Mouse (Mus musculus): ENCODE results near the gene Sbk1.

Sbk1 gene

DNA sequence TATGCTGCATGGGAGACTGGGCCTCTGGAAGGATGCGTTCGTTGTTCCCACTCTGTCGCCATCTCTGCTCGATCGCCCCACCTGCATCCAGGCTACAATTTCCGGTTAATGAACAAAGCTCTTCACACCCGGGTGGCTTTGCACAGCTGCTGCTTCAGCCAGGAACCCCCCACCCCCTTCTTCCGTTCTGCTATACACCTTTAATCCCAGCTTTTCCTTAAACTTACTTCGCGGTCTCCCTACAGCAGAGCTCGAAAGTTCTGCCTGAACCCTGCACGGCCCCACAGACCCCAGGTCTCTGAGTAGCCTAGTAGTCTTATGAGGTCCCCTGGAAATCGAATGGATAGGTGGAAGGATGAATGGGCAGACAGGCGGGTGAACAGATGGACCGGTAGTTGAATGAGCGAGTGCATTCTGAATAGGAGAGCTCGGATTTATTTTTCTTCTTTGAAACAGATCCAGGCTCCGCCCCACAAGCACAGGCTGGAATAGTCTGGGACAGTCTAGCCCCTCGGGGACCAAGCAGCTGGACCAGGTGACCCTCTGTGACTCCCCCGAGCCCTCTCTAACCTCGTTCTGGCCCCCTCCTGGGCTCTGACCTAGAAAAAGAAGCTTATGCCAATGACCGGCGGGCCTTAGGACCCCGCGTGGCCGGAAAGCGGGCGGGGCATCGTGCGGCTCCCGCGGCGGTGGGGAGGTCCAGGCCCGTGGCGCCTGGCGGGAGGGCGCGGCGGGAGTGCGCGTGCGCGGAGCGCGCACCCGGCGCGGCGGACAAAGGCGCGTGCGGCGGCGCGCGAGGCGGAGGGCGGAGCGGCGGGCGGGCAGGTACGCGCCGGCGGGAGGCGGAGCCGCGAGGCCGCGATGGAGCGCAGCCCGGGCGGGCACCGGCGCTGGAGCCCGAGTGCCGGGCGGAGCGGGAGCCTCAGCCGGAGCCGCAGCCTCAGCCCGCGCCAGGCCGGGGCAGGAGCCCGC lies at the start of gene Sbk1:
TSS of gene Sbk1 (plus strand) at position 908 of the 972 bp plus-strand sequence.
- Histone ChIP-seq H3K36me3 (ENCODE audit: control insufficient read depth, insufficient read depth, low read length, poor library complexity, severe bottlenecking) (peaks cover 4% of the 10 kb centered on the region), H3K27me3 (ENCODE audit: control insufficient read depth, insufficient read depth, low read length, poor library complexity, severe bottlenecking) (no peaks in the 10 kb centered on the region)
- peak; percentile 92 for DNase-seq (ENCODE audit: low read depth, low spot score)

DNA sequence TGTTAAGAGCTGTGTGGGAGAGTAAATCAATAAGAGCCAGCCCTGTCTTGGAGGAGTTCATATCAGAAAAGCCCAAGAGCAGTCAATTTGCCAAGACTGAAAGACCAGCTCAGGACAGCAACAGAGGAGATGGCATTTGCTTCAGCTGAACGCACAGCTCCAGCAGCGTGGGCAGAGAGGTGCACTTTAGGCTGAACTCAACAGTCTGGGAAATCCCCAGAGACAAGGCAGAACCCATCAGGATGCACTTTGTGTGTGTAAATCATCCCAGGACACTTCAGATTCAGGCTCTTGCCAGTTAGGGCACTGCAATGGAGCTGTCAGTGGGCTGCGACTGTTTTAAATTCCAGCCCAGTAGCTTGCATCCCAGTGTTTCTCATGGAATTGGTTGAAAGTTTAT lies 49.7 kb upstream of the Sbk1 start:
- no peaks in the 10 kb centered on the region for H3K36me3 ChIP-seq (ENCODE audit: control insufficient read depth, insufficient read depth, low read length, poor library complexity, severe bottlenecking)
- no peaks in the 10 kb centered on the region for H3K27me3 ChIP-seq (ENCODE audit: control insufficient read depth, insufficient read depth, low read length, poor library complexity, severe bottlenecking)
- DNase-seq (ENCODE audit: low read depth, low spot score), result no peak

DNA sequence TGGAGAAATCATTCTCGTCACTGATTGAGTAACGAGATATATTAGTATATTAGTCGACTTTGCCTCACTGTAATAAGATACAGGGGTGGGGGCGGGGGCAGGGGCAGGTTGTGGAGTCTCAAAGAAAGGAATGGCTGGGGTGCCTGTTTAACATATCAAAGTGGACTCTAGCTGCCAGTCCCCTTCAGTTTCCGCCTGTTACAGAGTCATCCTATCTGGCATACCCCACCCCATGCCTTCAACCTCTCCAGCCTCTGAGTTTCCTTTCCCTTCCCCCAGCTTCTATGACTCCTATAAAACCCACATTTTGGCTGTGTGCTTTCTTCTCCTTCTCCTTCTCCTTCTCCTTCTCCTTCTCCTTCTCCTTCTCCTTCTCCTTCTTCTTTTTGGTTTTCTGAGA lies 46.3 kb upstream of the Sbk1 start:
- Histone ChIP-seq H3K36me3 (ENCODE audit: control insufficient read depth, insufficient read depth, low read length, poor library complexity, severe bottlenecking) (no peaks in the 10 kb centered on the region), H3K27me3 (ENCODE audit: control insufficient read depth, insufficient read depth, low read length, poor library complexity, severe bottlenecking) (no peaks in the 10 kb centered on the region)
- DNase-seq (ENCODE audit: low read depth, low spot score), result no peak

DNA sequence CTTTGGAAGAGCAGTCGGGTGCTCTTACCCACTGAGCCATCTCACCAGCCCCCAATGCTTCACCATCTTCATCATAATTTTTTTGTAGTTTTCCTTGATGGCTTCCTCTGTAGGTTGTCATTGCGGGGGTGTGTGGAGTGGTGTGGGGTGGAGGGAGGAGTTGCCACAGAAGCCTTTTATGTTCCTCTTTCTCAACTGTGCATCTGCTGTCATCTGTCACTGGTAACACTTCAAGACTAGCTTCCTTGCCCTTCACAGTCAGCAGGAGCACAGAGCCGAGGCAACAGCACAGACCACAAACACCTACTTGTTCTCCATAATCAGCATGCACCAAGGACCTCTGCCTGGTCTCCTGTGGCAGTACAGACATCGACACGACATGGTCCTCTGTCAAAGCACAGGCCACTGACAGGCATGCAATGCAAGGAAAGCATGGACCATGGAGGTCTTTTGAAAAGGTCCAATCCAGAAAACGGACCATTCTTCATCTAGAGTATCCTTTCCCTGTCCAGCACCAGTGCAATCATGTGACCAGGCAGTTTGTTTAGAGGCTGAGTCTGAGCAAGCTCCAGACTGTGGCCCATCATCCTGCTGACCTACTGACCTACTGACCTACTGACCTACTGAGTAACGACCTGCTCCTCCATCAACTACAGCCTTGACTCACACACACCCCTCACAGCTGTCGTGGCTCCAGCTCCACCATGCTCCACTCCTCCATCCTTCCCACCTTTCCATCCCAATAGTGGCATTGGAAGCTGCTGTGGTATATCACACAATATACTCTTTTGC lies 41.9 kb upstream of the Sbk1 start:
- Histone ChIP-seq H3K36me3 (ENCODE audit: control insufficient read depth, insufficient read depth, low read length, poor library complexity, severe bottlenecking) (no peaks in the 10 kb centered on the region), H3K27me3 (ENCODE audit: control insufficient read depth, insufficient read depth, low read length, poor library complexity, severe bottlenecking) (no peaks in the 10 kb centered on the region)
- DNase-seq (ENCODE audit: low read depth, low spot score), result peak; percentile 77

DNA sequence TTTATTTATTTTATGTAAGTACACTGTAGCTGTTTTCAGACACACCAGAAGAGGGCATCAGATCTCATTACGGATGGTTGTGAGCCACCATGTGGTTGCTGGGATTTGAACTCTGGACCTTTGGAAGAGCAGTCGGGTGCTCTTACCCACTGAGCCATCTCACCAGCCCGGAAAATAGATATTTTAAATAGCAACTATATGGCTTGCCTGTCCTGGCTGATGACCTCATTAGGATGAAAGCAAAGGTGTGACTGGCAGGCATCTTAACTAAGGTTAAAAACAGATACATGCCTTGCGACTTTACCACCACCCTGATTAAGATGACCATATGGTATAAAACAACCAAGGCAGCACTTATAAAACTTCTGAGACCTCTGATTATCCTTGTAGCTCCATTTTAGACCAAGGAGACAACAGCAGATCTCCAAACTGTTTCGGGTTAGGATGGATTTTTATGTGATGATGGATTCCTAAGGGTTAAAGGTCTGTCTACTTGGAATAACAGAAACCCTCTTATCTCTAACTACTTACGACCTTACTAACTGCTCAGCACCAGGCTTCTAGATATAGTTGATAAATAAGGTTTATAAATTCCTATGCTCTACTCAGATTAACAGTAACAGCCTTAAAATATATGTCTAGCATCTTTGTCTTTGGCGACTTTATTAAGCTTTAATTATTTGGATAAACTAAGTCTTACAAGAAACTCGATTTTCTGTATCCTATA lies 39.9 kb upstream of the Sbk1 start:
- H3K27me3 ChIP-seq (ENCODE audit: control insufficient read depth, insufficient read depth, low read length, poor library complexity, severe bottlenecking), result no peaks in the 10 kb centered on the region
- H3K36me3 ChIP-seq (ENCODE audit: control insufficient read depth, insufficient read depth, low read length, poor library complexity, severe bottlenecking), result no peaks in the 10 kb centered on the region
- DNase-seq (ENCODE audit: low read depth, low spot score), result no peak

DNA sequence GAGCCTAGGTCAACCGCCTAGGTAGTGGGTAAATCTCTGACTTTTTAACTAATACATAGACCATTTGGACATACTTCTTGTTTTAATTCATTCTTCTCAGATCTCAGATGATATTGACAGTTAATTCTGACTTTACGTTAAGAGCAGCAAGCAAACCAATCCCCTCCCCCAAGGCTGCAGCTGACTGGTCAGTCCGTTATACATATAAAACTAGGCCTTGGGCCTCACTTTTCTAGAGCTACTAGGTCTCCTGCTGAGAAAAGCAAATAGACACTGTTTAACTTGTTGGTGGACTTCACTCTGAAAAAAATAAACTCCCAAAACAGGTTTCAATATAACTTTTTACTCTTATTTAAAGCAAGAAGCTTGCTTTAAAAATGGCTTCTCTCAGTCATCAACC lies 37.8 kb upstream of the Sbk1 start:
- DNase-seq (ENCODE audit: low read depth, low spot score), result no peak
- Histone ChIP-seq H3K36me3 (ENCODE audit: control insufficient read depth, insufficient read depth, low read length, poor library complexity, severe bottlenecking) (no peaks in the 10 kb centered on the region), H3K27me3 (ENCODE audit: control insufficient read depth, insufficient read depth, low read length, poor library complexity, severe bottlenecking) (no peaks in the 10 kb centered on the region)

DNA sequence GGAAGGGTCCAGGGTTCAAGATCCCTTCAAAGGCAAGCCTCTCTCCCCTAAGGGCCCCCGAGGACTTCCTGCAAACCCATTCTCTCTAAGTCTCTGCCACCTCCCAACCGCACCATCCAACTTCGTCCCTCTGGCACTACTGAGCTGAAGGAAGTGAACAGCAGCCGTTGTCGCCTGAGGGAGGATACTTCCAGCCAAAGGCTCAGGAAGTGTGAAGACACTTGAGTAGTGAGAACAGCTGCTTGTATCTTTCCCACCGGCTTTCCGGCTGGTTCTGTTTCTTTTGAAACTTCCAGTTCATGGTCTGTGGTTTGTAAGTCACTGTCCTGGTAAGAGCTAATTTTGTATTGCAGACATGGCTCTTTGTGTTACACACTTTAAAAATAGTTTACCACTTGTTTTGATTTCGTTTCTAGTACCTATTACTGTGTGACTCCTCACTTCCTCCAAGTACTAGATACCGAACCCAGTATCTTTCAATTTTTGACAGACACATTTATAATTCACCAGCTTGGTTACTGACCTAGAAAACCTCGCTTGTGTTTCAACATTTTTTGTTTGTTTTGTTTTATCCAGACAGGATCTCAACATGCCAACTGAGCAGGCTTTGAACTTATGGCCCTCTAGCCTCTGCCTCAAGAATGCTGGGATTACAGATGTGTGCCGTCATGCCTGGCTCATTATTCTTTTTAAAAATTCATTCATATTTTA lies 36.2 kb upstream of the Sbk1 start:
- peak; percentile 36 for DNase-seq (ENCODE audit: low read depth, low spot score)
- no peaks in the 10 kb centered on the region for H3K36me3 ChIP-seq (ENCODE audit: control insufficient read depth, insufficient read depth, low read length, poor library complexity, severe bottlenecking)
- H3K27me3 ChIP-seq (ENCODE audit: control insufficient read depth, insufficient read depth, low read length, poor library complexity, severe bottlenecking), result no peaks in the 10 kb centered on the region

DNA sequence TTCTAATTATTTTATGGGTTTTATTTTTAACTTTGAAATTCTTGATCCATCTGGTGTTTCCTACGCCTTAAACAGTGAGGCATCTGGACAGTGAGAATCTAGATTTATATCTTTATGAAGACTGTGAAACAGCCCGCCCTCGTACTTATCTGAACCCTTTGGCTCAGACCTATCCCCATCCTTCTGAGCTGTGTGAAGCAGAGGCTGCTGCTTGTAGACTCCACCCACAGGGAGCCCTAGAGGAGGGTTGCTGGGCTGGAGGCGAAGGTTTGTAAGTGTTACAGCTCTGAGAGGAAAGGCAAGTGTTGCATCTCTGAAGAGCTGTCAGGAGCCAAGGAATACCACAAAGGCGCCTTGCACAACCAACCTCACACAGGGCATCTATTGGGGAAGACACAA lies 35.6 kb upstream of the Sbk1 start:
- Histone ChIP-seq H3K27me3 (ENCODE audit: control insufficient read depth, insufficient read depth, low read length, poor library complexity, severe bottlenecking) (no peaks in the 10 kb centered on the region), H3K36me3 (ENCODE audit: control insufficient read depth, insufficient read depth, low read length, poor library complexity, severe bottlenecking) (no peaks in the 10 kb centered on the region)
- DNase-seq (ENCODE audit: low read depth, low spot score), result no peak

DNA sequence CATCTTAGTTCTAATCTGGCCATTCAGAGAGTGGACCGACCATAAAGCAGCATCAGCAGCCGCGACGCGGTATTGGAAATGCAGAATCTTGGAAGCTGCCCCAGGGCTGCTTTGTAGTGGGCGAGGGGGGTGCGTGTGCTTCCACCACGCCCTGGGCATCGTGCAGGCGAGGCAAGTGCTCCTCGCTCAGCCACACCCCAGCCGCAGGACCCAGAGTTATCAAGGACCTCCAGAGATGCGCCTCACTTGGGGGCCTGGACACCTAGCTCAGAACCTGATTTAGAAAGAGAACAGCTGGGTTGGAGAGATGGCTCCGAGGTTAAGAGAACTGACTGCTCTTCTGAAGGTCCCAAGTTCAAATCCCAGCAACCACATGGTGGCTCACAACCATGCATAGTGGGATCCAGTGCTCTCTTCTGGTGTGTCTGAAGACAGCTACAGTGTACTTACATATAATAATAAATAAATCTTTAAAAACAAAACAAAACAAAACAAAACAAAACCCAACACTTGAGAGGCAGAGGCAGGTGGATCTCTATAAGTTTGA lies 31.5 kb upstream of the Sbk1 start:
- H3K27me3 ChIP-seq (ENCODE audit: control insufficient read depth, insufficient read depth, low read length, poor library complexity, severe bottlenecking), result no peaks in the 10 kb centered on the region
- H3K36me3 ChIP-seq (ENCODE audit: control insufficient read depth, insufficient read depth, low read length, poor library complexity, severe bottlenecking), result no peaks in the 10 kb centered on the region
- no peak for DNase-seq (ENCODE audit: low read depth, low spot score)

DNA sequence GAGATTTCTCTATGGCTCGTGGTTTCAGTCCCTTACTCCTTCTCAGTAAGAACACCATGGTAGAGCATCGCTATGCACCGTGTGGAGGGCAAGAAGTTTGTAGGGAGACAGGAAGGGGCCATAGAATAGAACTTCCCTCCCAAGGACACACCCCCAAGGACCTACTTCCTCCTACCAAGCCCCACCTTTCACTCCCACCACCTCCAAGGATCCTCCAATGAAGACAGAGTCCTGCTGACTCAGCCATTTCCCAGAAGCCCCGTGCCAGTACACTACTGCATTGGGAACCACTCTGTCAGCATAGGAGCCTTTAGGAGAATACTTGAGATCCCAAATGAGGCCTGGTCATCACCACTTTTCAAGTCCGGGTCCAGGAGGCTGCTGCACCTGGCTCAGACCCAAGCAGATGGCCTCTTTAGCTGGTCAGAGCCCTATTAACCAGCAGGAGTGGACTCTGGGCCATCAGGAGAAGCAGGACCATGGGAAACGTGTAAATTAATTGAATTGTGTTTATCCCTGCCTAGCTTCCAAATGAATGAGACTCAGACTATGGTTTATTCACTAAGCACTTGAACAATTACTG lies 28.2 kb upstream of the Sbk1 start:
- no peak for DNase-seq (ENCODE audit: low read depth, low spot score)
- Histone ChIP-seq H3K27me3 (ENCODE audit: control insufficient read depth, insufficient read depth, low read length, poor library complexity, severe bottlenecking) (no peaks in the 10 kb centered on the region), H3K36me3 (ENCODE audit: control insufficient read depth, insufficient read depth, low read length, poor library complexity, severe bottlenecking) (no peaks in the 10 kb centered on the region)

DNA sequence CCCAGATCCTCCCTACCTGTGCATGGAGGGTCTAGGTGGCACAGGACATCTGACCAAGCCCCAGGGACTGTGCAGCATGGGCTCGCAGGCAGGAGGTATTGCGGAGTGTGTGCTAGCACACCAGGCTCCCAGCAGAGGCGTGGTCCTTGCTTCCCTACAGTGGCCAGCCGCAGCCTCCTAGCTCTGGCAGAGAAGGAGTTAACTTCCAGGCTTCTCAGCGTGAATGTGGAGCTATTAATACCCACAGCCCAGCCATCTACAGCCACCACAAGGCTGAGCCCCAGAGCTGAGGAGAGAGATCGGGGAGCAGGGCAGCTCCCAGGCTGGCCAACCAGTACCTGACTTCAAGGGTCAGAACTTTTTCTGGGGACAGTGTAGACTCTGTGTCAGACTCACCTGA lies 24.3 kb upstream of the Sbk1 start:
- H3K27me3 ChIP-seq (ENCODE audit: control insufficient read depth, insufficient read depth, low read length, poor library complexity, severe bottlenecking), result no peaks in the 10 kb centered on the region
- no peaks in the 10 kb centered on the region for H3K36me3 ChIP-seq (ENCODE audit: control insufficient read depth, insufficient read depth, low read length, poor library complexity, severe bottlenecking)
- no peak for DNase-seq (ENCODE audit: low read depth, low spot score)

DNA sequence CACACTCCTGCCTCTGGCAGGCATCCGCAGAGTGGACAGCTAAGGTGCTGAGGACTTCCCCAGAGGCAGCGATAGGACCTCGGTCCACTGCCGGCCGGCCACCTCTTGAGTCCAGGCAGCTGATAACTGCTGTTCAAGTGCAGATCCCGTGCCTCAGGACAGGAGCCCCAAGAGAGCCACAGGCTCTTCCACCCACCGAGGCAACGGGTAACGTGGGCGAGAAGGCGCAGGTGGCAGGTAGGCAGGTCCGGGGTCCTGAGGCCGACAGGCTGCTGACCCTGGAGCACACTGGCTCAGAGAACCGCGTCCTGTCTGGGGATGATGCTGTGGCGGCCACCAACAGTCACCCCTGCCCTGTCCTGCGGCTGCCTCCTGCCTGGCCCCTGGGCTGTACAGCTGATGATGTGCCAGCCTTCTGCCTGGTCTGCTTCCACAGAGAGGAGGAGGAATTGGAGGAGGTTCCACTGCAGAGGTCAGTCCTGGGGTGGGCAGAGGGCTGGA lies 23.7 kb upstream of the Sbk1 start:
- no peak for DNase-seq (ENCODE audit: low read depth, low spot score)
- Histone ChIP-seq H3K27me3 (ENCODE audit: control insufficient read depth, insufficient read depth, low read length, poor library complexity, severe bottlenecking) (no peaks in the 10 kb centered on the region), H3K36me3 (ENCODE audit: control insufficient read depth, insufficient read depth, low read length, poor library complexity, severe bottlenecking) (no peaks in the 10 kb centered on the region)

DNA sequence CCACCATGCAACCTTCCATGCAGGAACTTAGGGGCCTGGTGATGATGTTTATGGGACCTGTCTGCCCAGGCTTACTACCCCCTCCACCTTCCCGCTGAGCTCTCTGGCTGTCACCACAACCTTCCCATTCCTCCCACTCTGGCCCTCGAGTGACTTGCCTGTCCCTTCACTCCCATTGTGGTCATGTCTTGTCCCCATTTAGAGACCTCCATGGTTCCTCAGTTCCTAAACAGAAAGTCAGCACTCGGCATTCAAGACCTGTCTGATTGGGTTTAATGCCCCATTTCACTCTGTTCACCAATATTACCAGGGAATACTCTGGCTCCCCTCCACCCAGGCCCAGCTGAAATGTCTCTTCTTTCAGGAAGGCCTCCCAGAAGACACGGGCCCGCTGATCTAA lies 23.3 kb upstream of the Sbk1 start:
- Histone ChIP-seq H3K36me3 (ENCODE audit: control insufficient read depth, insufficient read depth, low read length, poor library complexity, severe bottlenecking) (no peaks in the 10 kb centered on the region), H3K27me3 (ENCODE audit: control insufficient read depth, insufficient read depth, low read length, poor library complexity, severe bottlenecking) (no peaks in the 10 kb centered on the region)
- DNase-seq (ENCODE audit: low read depth, low spot score), result no peak

DNA sequence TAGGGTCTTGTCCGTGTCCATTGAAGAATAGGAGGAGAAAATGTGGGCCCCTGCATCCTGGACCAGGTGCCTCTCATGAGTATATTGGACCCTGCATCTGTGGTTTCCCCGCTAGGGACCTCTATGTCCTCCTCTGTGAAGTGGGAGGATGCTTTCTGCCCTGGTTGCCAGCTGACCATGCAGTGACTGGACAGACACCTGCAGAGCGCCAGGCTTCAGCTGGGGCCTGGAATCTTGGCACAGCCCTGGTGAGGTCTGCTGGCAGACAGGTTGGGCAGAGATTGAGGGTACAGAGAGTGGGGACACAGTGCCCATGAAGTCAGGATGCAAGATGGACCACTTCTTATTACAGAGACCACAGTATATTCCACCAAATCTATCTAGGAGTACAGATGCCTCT lies 22.4 kb upstream of the Sbk1 start:
- DNase-seq (ENCODE audit: low read depth, low spot score), result no peak
- Histone ChIP-seq H3K27me3 (ENCODE audit: control insufficient read depth, insufficient read depth, low read length, poor library complexity, severe bottlenecking) (no peaks in the 10 kb centered on the region), H3K36me3 (ENCODE audit: control insufficient read depth, insufficient read depth, low read length, poor library complexity, severe bottlenecking) (no peaks in the 10 kb centered on the region)
